Mouse (Mus musculus) liver, adult 2 months (tissue): ENCODE measurements around the gene Gnat1. TPM values are rescaled to one million over a fixed set of nuclear protein-coding genes. Genes with fewer than 3 reads are reported as not detected.
A peak's percentile ranks its signal among the peaks of the same experiment; 100 is the strongest.

Experiments used
- DNase-seq: peaks from one replicate; pipeline ENCODE4 v3.0.0-alpha.2; 2011; ENCODE audit warnings: low read depth, low spot score; ENCODE audit errors: extremely low read depth
- H3K27ac ChIP-seq: fragments of 200-500 bp; replicated peaks from 2 replicates; pipeline ENCODE4 v1.5.1; 2012; ENCODE audit warnings: low read depth, mild to moderate bottlenecking, control low read depth, inconsistent platforms, low read length; ENCODE audit not compliant: insufficient read depth
- H3K27me3 ChIP-seq: fragments of 200-500 bp; 2 replicates; pipeline ENCODE4 v1.6.1; 2012; ENCODE audit warnings: mild to moderate bottlenecking, moderate library complexity, low read length, inconsistent platforms; ENCODE audit not compliant: control insufficient read depth, insufficient read depth
- H3K36me3 ChIP-seq: fragments of 200-500 bp; 2 replicates; pipeline ENCODE4 v1.6.1; 2012; ENCODE audit warnings: low read length, inconsistent platforms; ENCODE audit not compliant: control insufficient read depth, insufficient read depth
- H3K4me1 ChIP-seq: fragments of 200-500 bp; 2 replicates; pipeline ENCODE4 v1.6.1; 2011; ENCODE audit warnings: low read length; ENCODE audit not compliant: control insufficient read depth, insufficient read depth
- H3K4me3 ChIP-seq: fragments of 200-500 bp; 2 replicates; pipeline ENCODE4 v1.5.1; 2011; ENCODE audit warnings: low read depth, mild to moderate bottlenecking, control low read depth, low read length, moderate library complexity; ENCODE audit not compliant: insufficient read depth
- H3K79me2 ChIP-seq: fragments of 200-500 bp; 2 replicates; pipeline ENCODE4 v1.6.1; 2012; ENCODE audit warnings: inconsistent platforms, mild to moderate bottlenecking, low read length, moderate library complexity; ENCODE audit not compliant: control insufficient read depth, insufficient read depth
- H3K9ac ChIP-seq: fragments of 200-500 bp; 2 replicates; pipeline ENCODE4 v1.6.1; 2012; ENCODE audit warnings: low read depth, mild to moderate bottlenecking, control low read depth, inconsistent platforms, low read length
- CTCF ChIP-seq: fragments of 200-500 bp; IDR thresholded peaks from 2 replicates; pipeline ENCODE4 v1.5.1; 2011; ENCODE audit warnings: low read depth, low read length, control low read depth
- POLR2A ChIP-seq: fragments of 200-500 bp; IDR thresholded peaks from 2 replicates; pipeline ENCODE4 v1.6.1; 2011; ENCODE audit warnings: low read length, control low read depth; ENCODE audit not compliant: insufficient read depth; ENCODE audit errors: extremely low read depth
- WGBS: fragments of 180-500 bp; shearing (Covaris S2); methylation state at CpG from one replicate; pipeline ENCODE4 v1.1.7; 2018; 5-methylcytosine and 5-hydroxymethylcytosine counted together
- polyA plus RNA-seq: library from polyadenylated mRNA; depleted of rRNA; stranded (reverse); fragments of >200 nt; gene quantifications from 2 replicates; pipeline ENCODE4 v1.2.3, GENCODE M21; 2012
- total RNA-seq: library from RNA; depleted of rRNA; stranded (reverse); fragments of >200 nt; gene quantifications from 2 replicates; pipeline ENCODE4 v1.2.3, GENCODE M21; 2014

Gene Gnat1
- total and polyA plus RNA-seq, 2 experiments, result 3.2 to 7.1 TPM

DNA sequence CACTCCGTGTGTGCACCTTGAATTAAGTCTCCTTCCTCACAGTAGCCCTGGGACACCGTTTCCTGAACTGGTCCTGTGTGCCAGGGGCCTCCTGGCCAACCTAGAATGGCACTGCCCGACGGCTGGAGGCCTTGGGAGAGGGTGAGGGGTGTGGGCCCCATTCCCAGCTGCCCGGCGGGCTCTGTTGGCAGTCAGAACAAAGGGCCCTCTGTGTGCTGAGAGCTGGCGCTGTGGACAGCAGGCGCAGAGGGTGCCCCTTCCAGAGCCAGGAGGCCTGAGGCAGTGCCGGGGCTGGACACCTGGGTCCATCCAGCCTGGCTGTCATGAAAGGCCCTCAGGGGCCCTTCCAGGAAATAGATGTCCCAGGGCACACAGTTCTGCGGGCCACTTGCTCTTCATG lies 20.0 kb downstream of the Gnat1 start:
- peaks cover 43% of the 10 kb centered on the region for H3K36me3 ChIP-seq
- H3K79me2 ChIP-seq, result peaks cover 9% of the 10 kb centered on the region; the same call in 1 of the 2 replicates
- 15% methylated on average over 10 of the region's 10 CpGs for WGBS
- peak; percentile 46 for DNase-seq
- peak overlapping the region; percentile 33 for H3K27ac ChIP-seq
- H3K27me3 ChIP-seq, result no peaks in the 10 kb centered on the region
- TF ChIP-seq POLR2A (no peak), CTCF (no peak)
- no peak overlapping the region for H3K4me3 ChIP-seq
- H3K9ac ChIP-seq, result peak overlapping the region; percentile 12
- H3K4me1 ChIP-seq, result peaks cover 56% of the 10 kb centered on the region

DNA sequence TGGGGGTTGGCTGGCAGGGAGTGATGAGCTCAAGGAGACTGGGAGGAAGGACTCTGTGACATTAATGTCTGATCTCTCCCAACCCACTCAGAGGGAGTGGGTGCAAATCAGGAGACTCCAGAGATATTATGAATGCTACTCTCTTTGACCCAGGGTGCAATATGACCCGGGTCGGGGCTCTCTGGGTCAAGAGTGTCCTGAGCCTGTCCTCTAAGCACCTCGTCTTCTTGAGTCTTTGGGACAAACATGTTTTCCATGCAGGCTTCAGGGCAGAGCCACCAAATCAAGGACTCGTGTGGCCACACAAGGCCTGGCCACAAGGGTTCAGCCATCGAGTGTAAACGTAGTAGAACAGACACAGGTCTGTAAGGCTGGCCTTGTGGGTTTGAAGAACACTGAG lies 21.4 kb downstream of the Gnat1 start:
- peaks cover 55% of the 10 kb centered on the region for H3K4me1 ChIP-seq
- 51% methylated on average over 6 of the region's 6 CpGs for WGBS
- peak overlapping the region; percentile 16 for H3K27ac ChIP-seq
- DNase-seq, result peak; percentile 24
- no peak for TF ChIP-seq POLR2A
- TF ChIP-seq CTCF, result no peak
- no peak overlapping the region for H3K4me3 ChIP-seq
- H3K79me2 ChIP-seq, result peaks cover 4% of the 10 kb centered on the region; the same call in 1 of the 2 replicates
- H3K36me3 ChIP-seq, result peaks cover 45% of the 10 kb centered on the region
- 0 out of 2 replicates have a peak overlapping the region, but pooled peaks have one; percentile 35 for H3K9ac ChIP-seq
- no peaks in the 10 kb centered on the region for H3K27me3 ChIP-seq

DNA sequence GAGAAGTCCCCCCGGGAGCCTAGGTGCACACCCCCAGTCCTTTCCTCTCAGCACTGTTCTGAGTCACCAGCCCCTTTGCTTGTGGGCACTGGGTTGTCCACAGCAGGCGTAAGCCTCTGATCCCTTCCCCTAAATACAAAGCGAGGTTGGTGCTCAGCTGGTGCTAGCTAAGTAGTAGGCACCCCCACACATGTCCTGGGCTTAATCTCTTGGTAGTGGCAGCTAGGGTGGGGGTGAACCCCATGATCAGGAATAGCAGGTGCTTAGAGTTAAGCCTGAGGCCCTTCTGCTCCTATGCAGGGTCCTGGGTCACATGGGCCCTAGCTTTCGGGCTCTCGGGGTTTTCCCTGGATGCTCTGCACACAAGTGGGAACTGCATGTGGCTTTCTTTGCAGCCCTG lies 22.4 kb downstream of the Gnat1 start:
- TF ChIP-seq CTCF (no peak), POLR2A (no peak)
- WGBS, result 84% methylated on average over 5 of the region's 5 CpGs
- Histone ChIP-seq H3K4me3 (no peak overlapping the region), H3K27ac (peak overlapping the region; percentile 32), H3K4me1 (peaks cover 46% of the 10 kb centered on the region), H3K79me2 (no peaks in the 10 kb centered on the region), H3K27me3 (no peaks in the 10 kb centered on the region), H3K36me3 (peaks cover 48% of the 10 kb centered on the region), H3K9ac (no peak overlapping the region)
- peak; percentile 8 for DNase-seq

DNA sequence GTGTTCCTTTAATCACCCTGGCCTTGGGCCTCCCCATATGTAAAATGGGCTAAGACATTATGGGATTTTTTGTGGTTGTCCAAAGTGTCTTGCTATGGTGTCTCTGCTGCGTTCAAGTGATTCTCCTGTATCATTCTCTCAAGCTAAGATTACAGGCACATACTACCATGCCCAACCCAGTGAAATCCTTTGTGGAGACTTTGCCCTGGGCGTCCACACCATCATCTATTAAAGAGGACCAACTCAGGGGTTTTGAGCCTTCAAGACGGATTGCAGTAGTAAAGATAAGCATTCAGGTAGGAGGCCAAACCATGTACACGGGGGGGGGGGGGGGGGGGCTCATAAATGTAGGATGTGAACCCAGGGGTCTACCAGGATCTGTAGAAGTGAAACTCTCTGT lies 24.9 kb downstream of the Gnat1 start:
- peak; percentile 17 for DNase-seq
- H3K79me2 ChIP-seq, result no peaks in the 10 kb centered on the region
- H3K27ac ChIP-seq, result peak overlapping the region; percentile 78
- H3K36me3 ChIP-seq, result peaks cover 52% of the 10 kb centered on the region
- H3K4me3 ChIP-seq, result no peak overlapping the region
- no peak overlapping the region for H3K9ac ChIP-seq
- WGBS, result 68% methylated on average over 4 of the region's 4 CpGs
- H3K27me3 ChIP-seq, result no peaks in the 10 kb centered on the region
- TF ChIP-seq POLR2A, result no peak
- no peak for TF ChIP-seq CTCF
- H3K4me1 ChIP-seq, result peaks cover 31% of the 10 kb centered on the region; the same call in 1 of the 2 replicates

DNA sequence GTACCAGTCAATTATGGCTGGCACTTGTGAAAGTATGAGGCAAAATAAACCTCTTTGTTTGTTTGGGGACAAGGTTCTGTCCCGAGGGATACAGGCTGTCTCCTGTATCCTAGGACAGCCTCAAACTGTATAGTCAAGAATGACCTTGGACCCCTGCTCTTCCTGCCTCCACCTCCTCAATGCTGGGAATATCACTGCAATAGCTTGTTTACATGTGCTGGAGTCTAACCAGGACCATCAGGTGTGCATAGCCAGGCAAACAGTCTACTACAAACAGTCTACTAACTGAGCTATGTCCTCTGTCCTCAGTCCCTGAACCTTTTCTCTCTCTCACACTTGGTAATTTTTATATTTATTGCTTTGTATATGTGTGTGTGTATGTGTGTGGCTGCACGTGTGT lies 26.0 kb downstream of the Gnat1 start:
- Histone ChIP-seq H3K36me3 (peaks cover 52% of the 10 kb centered on the region), H3K27ac (peak overlapping the region; percentile 78), H3K4me3 (no peak overlapping the region), H3K79me2 (no peaks in the 10 kb centered on the region), H3K27me3 (no peaks in the 10 kb centered on the region), H3K4me1 (peaks cover 25% of the 10 kb centered on the region; the same call in 1 of the 2 replicates), H3K9ac (no peak overlapping the region; the same call in 1 of the 2 replicates)
- TF ChIP-seq CTCF (no peak), POLR2A (no peak)
- 17% methylated on average over 2 of the region's 2 CpGs for WGBS
- peak; percentile 84 for DNase-seq

DNA sequence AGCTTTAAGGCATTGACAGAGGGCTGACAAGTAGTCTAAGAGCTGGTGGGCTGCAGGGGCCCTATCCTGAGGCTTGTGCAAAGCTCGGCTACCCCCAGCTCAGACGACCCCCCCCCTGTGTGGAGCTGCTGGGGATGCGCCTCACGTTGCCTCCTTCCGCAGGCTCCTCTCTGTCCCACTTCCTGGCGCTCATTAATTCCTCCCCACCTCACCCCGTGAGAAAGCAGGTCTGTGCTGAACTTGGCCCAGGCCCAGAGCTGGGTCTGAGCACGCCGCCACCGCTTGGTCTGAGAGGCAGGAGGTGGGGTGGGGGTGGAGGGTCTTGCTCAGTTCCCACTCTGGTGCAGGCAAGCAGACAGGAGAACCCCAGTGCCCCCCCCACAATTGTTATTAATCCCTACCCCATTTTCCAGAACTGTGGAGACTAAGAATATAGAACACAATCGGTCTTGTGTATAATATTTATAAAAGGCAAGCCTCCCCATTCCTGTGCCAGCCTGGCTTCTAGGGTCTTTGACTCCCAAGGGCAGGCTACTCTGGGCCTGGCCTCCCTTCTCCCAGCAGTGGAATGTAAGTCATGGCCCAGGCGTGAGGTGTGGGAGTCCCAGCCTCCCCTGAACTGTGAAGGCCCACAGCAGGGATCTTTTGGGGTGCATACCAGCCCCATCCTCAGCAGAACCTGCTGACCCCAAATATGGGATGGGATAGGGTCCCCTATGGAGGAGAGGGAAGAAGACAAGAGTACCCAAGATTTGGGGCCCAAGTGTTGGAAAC lies 28.6 kb downstream of the Gnat1 start:
- Histone ChIP-seq H3K27ac (peak overlapping the region; percentile 1), H3K9ac (no peak overlapping the region), H3K36me3 (peaks cover 28% of the 10 kb centered on the region), H3K27me3 (no peaks in the 10 kb centered on the region), H3K4me3 (no peak overlapping the region), H3K4me1 (peaks cover 12% of the 10 kb centered on the region; the same call in 1 of the 2 replicates), H3K79me2 (no peaks in the 10 kb centered on the region)
- peak; percentile 47 for DNase-seq
- WGBS, result 47% methylated on average over 12 of the region's 12 CpGs
- TF ChIP-seq POLR2A, result 0 out of 2 replicates have a peak, but pooled peaks have one; percentile 20
- TF ChIP-seq CTCF, result no peak
